Mouse (Mus musculus) heart, postnatal 0 days (tissue): Measurements from ENCODE around the gene Shisa7. TPM values are rescaled to one million over a fixed set of nuclear protein-coding genes. Genes with fewer than 3 reads are reported as not detected.
"Not testable (repeated sequence)": the region's sequence is repeated elsewhere in the genome, so short reads cannot be mapped to it uniquely, and the experiment has no call there.

Experiments used
- ATAC-seq: fragments of 200-750 bp; cut with Nextera tagmentation; 2 replicates; pipeline ENCODE4 v1.8.0; 2017; ENCODE audit warnings: low read depth, moderate number of reproducible peaks, moderate library complexity; ENCODE audit not compliant: insufficient read depth
- DNase-seq: peaks from one replicate; pipeline ENCODE4 v3.0.0-alpha.2; 2016; ENCODE audit warnings: low spot score
- H3K27ac ChIP-seq: fragments of 300-500 bp; sonication (generic); 2 replicates; pipeline ENCODE4 v1.5.1; 2014; ENCODE audit warnings: low read depth, mild to moderate bottlenecking
- H3K27me3 ChIP-seq: fragments of 300-500 bp; sonication (generic); 2 replicates; pipeline ENCODE4 v1.6.1; 2014; ENCODE audit warnings: low read length, mixed read lengths; ENCODE audit not compliant: control insufficient read depth, insufficient read depth
- H3K36me3 ChIP-seq: fragments of 300-500 bp; sonication (generic); replicated peaks from 2 replicates; pipeline ENCODE4 v1.6.1; 2014; ENCODE audit warnings: low read length, mixed read lengths; ENCODE audit not compliant: control insufficient read depth, insufficient read depth
- H3K4me1 ChIP-seq: fragments of 300-500 bp; sonication (generic); 2 replicates; pipeline ENCODE4 v1.6.1; 2014; ENCODE audit warnings: antibody characterized with exemption; ENCODE audit not compliant: control insufficient read depth, insufficient read depth
- H3K4me2 ChIP-seq: fragments of 300-500 bp; sonication (generic); 2 replicates; pipeline ENCODE4 v1.6.1; 2014; ENCODE audit warnings: low read depth, mild to moderate bottlenecking, low read length, moderate library complexity
- H3K4me3 ChIP-seq: fragments of 300-500 bp; sonication (generic); 2 replicates; pipeline ENCODE4 v1.5.1; 2014; ENCODE audit warnings: low read depth, low read length
- H3K9ac ChIP-seq: fragments of 300-500 bp; sonication (generic); replicated peaks from 2 replicates; pipeline ENCODE4 v1.6.1; 2014; ENCODE audit warnings: low read depth, low read length, mixed read lengths
- H3K9me3 ChIP-seq: fragments of 300-500 bp; sonication (generic); replicated peaks from 2 replicates; pipeline ENCODE4 v1.6.1; 2016; ENCODE audit warnings: low read length; ENCODE audit not compliant: control insufficient read depth
- CTCF ChIP-seq: IDR thresholded peaks from 2 replicates; pipeline ENCODE4 v1.5.1; 2016; ENCODE audit warnings: antibody characterized with exemption, control low read depth, low read depth
- EP300 ChIP-seq: IDR thresholded peaks from 2 replicates; pipeline ENCODE4 v1.6.1; 2016; ENCODE audit warnings: antibody characterized with exemption, low read depth
- WGBS: fragments of 180-500 bp; shearing (Covaris S2); extraction: QIAGEN DNeasy Blood & Tissue Kit; methylation state at CpG from one replicate; pipeline ENCODE4 v1.1.7; 2014; 5-methylcytosine and 5-hydroxymethylcytosine counted together
- polyA plus RNA-seq: library from polyadenylated mRNA; unstranded; fragments of >200 nt; fragmentation: Nextera tagmentation; extraction: Ambion mirVana; gene quantifications from 2 replicates; pipeline ENCODE4 v1.2.1, GENCODE M21; 2015
- total RNA-seq: library from RNA; depleted of rRNA; stranded (reverse); fragments of >200 nt; gene quantifications from 2 replicates; pipeline ENCODE4 v1.2.3, GENCODE M21; 2014; ENCODE audit warnings: low replicate concordance

Shisa7 gene
- total and polyA plus RNA-seq, 2 experiments from 2014 or later: not detected

DNA sequence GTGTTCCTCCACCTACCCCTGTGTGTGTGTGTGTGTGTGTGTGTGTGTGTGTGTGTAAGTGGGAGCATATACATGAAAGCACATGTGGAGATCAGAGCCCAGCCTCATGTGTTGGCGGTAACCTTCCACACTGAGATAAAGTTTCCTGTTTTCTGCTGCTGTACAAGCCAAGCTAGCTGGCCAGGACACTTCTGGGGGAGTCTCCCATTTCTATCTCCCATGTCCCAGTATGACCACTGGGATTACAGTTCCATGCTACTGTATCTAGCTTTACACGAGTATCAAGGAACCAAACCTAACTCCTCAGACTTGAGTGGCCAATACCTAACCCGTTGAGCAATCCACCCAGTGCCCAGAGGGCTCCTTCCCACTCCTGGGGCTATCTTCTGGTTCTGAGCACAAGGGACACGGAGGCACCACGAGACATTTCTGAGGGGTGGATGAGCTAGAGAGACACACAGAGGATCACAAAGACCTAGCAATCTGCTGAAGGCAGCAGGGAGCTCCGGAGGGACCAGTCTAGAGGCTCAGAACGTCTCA lies 19.1 kb upstream of the Shisa7 start:
- no peak for TF ChIP-seq EP300
- TF ChIP-seq CTCF: no peak
- no peak for ATAC-seq
- Histone ChIP-seq H3K4me2 (no peak overlapping the region), H3K9ac (no peak overlapping the region), H3K27ac (peak overlapping the region; percentile 59), H3K4me3 (no peak overlapping the region), H3K27me3 (no peaks in the 10 kb centered on the region), H3K4me1 (peaks cover 20% of the 10 kb centered on the region), H3K9me3 (no peaks in the 10 kb centered on the region), H3K36me3 (no peaks in the 10 kb centered on the region)
- DNase-seq: no peak
- whole genome bisulfite sequencing: 65% methylated on average over 7 of the region's 7 CpGs

DNA sequence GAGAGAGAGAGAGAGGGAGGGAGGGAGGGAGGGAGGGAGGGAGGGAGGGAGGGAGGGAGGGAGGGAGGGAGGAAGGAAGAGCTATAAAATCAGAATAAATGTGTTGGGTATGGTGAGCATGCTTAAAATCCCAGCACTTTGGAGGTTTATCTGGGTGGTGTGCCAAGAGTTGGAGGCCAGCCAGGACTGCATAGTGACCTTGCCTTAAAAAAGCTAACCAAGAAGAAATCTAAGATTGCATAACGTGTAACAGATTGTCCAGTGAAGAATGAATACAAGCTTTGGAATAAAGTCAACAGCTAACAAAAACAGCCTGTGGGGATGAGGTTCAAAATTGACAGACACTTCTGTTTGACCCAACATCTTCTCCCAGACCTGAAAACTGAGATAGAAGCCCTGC lies 18.5 kb upstream of the Shisa7 start:
- H3K4me3 ChIP-seq: no peak overlapping the region
- TF ChIP-seq CTCF (no peak), EP300 (no peak)
- no peak overlapping the region for H3K9ac ChIP-seq
- DNase-seq (peak; percentile 30), ATAC-seq (no peak)
- WGBS: 10% methylated on average over 1 of the region's 1 CpGs
- no peaks in the 10 kb centered on the region for H3K9me3 ChIP-seq
- H3K27ac ChIP-seq: peak overlapping the region; percentile 59
- peaks cover 18% of the 10 kb centered on the region for H3K4me1 ChIP-seq
- H3K4me2 ChIP-seq: no peak overlapping the region
- H3K36me3 ChIP-seq: no peaks in the 10 kb centered on the region
- H3K27me3 ChIP-seq: no peaks in the 10 kb centered on the region

DNA sequence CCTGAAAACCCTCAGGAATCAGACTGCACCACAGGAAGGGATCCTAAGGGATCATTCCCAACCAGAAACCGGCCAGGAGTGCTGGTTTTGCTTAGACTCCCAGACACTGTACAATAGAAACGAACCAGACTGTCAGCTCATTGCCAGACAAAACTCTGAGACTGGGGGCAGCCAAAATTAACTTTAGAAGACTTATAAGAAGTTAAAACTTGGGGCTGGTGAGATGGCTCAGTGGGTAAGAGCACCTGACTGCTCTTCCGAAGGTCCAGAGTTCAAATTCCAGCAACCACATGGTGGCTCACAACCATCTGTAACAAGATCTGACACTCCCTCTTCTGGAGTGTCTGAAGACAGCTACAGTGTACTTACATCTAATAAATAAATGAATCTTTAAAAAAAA lies 16.4 kb upstream of the Shisa7 start:
- H3K4me1 ChIP-seq, H3K27me3 ChIP-seq, H3K36me3 ChIP-seq, H3K9ac ChIP-seq, H3K4me3 ChIP-seq, H3K27ac ChIP-seq, H3K9me3 ChIP-seq, H3K4me2 ChIP-seq, DNase-seq, ATAC-seq: not testable (repeated sequence)
- 88% methylated on average over 3 of the region's 3 CpGs for WGBS

DNA sequence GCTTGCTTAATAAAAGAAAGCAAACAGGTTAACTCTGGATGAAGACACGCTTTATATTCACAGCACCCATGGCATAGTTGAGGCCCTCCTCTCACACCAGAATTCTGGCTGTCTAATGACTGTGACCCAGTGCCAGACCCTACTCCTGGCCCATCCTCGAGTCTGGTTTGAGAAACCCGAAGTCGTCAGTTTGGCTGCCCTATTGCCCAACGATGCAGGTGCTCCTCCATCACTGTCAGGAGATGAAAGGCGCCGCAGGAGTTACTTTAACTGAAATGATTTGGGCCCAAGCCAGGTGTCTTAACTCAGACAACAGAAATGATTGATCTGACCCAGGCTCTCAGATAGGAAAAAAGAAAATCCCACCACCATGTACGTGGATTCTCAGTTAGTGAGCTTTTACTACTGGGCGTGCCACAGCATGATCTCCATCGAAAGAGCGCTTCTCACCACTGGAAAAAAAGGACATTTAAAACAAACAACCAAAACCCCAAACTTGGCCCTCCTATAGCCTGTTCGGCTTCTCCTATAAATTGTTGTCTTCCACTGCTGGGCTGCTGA lies 15.0 kb upstream of the Shisa7 start:
- Histone ChIP-seq H3K27me3 (no peaks in the 10 kb centered on the region), H3K27ac (no peak overlapping the region), H3K36me3 (no peaks in the 10 kb centered on the region), H3K9me3 (no peaks in the 10 kb centered on the region), H3K9ac (no peak overlapping the region), H3K4me2 (no peak overlapping the region), H3K4me1 (0 out of 2 replicates have a peak, but pooled peaks cover 4% of the 10 kb centered on the region), H3K4me3 (no peak overlapping the region)
- no peak for ATAC-seq
- WGBS: 69% methylated on average over 12 of the region's 12 CpGs
- no peak for DNase-seq
- TF ChIP-seq EP300 (no peak), CTCF (no peak)

DNA sequence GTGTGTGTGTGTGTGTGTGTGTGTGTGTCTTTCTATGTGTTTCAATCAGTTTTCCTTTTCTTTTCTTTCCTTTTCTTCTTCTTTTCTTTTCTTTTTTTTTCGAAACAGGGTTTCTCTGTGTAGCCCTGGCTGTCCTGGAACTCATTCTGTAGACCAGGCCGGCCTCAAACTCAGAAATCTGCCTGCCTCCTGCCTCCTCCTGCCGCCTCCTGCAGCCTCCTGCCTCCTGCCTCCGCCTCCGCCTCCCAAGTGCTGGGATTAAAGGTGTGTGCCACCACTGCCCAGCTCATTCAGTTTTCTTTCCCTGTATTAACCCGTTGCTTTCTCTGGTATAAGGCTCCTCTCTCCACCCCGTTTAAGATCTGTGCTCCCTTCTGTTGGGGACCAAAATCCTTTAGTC lies 12.8 kb upstream of the Shisa7 start:
- Histone ChIP-seq H3K9ac (no peak overlapping the region), H3K27ac (no peak overlapping the region), H3K4me1 (no peaks in the 10 kb centered on the region), H3K9me3 (no peaks in the 10 kb centered on the region), H3K4me2 (no peak overlapping the region), H3K27me3 (no peaks in the 10 kb centered on the region), H3K36me3 (no peaks in the 10 kb centered on the region), H3K4me3 (no peak overlapping the region)
- 61% methylated on average over 7 of the region's 7 CpGs for WGBS
- no peak for ATAC-seq
- no peak for TF ChIP-seq CTCF
- no peak for TF ChIP-seq EP300
- no peak for DNase-seq

DNA sequence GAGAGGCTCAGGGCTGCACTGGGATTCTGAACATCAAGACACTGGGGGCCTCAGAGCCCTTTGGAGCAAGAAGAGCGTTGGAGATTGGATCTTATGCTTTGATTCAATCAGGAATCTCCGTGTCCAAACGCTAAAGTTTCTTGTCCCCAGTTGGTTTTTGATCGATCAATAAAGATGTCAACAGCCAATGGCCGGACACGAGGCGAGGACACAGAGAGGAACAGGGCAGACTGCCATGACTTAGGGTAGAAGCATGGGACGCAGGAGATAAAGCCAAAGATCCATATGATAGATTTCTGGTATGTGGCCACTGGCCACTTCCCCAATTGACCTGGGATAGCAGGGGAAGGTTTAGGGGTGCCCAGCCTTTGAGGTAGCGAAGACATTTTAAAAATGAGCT lies 12.0 kb upstream of the Shisa7 start:
- Histone ChIP-seq H3K27me3 (no peaks in the 10 kb centered on the region), H3K4me1 (no peaks in the 10 kb centered on the region), H3K4me3 (no peak overlapping the region), H3K4me2 (no peak overlapping the region), H3K27ac (no peak overlapping the region), H3K9me3 (no peaks in the 10 kb centered on the region), H3K36me3 (no peaks in the 10 kb centered on the region), H3K9ac (no peak overlapping the region)
- DNase-seq (no peak), ATAC-seq (no peak)
- 78% methylated on average over 9 of the region's 9 CpGs for WGBS
- TF ChIP-seq CTCF (no peak), EP300 (no peak)
